Mouse (Mus musculus): ENCODE results near the gene Cldn20.

GRCm38 (mm10) chr17:3560534-3560933 lies 28.2 kb downstream of the Cldn20 start:
- TF ChIP-seq CTCF (IDR thresholded peaks at IDR 0.05; ENCODE audit: low read depth, low read length) (no peak), POLR2AphosphoS5 (IDR thresholded peaks at IDR 0.05; ENCODE audit: insufficient replicate concordance, low read depth, low read length) (no peak), GATA1 (IDR thresholded peaks at IDR 0.05; ENCODE audit: borderline replicate concordance, low read length) (no peak), TAL1 (conservative IDR thresholded peaks at IDR 0.05; ENCODE audit: low read depth, low read length) (no peak)

Measured in G1E (cell line).